Mouse (Mus musculus): ENCODE data around the gene Cldn7. TPM values are rescaled to one million over a fixed set of nuclear protein-coding genes. Genes with fewer than 3 reads are reported as not detected.
"Not testable (repeated sequence)": the region's sequence is repeated elsewhere in the genome, so short reads cannot be mapped to it uniquely, and the experiment has no call there.

The Cldn7 gene
- total and polyA plus RNA-seq, 3 experiments: 0.11 to 0.78 TPM; not detected in 1

GRCm38 (mm10) chr11:69934169-69934568 is 30.4 kb upstream of the Cldn7 start:
- peak; percentile 91 for DNase-seq

GRCm38 (mm10) chr11:69934681-69935080 is 29.9 kb upstream of the Cldn7 start:
- DNase-seq: no peak

- peak; percentile 92 for DNase-seq
These were observed 29.3 kb upstream of the Cldn7 start, which contains the start of gene Ybx2 for GRCm38 (mm10) chr11:69935137-69935879. Ybx2 (plus strand) TSS chr11:69935796.

- no peak for DNase-seq
These were observed 28.4 kb upstream of the Cldn7 start for GRCm38 (mm10) chr11:69936156-69936555.

GRCm38 (mm10) chr11:69936714-69937347 is 27.7 kb upstream of the Cldn7 start:
- no peak for DNase-seq

- peak; percentile 59 for DNase-seq
These were observed 27.2 kb upstream of the Cldn7 start for GRCm38 (mm10) chr11:69937385-69937784.

GRCm38 (mm10) chr11:69937834-69938233 is 26.7 kb upstream of the Cldn7 start:
- no peak for DNase-seq

GRCm38 (mm10) chr11:69938401-69938979 is 26.1 kb upstream of the Cldn7 start:
- DNase-seq: no peak

GRCm38 (mm10) chr11:69939181-69939580 is 25.4 kb upstream of the Cldn7 start:
- DNase-seq: peak; percentile 10

- no peak for DNase-seq
These were observed 24.8 kb upstream of the Cldn7 start for GRCm38 (mm10) chr11:69939731-69940130.

GRCm38 (mm10) chr11:69940962-69941361 is 23.6 kb upstream of the Cldn7 start:
- DNase-seq: no peak

- DNase-seq: peak; percentile 81
These were observed 19.4 kb upstream of the Cldn7 start for GRCm38 (mm10) chr11:69945216-69945615.

- DNase-seq: no peak
These were observed 18.3 kb upstream of the Cldn7 start for GRCm38 (mm10) chr11:69945997-69946891.

GRCm38 (mm10) chr11:69947337-69948065 is 17.1 kb upstream of the Cldn7 start:
- DNase-seq: peak; percentile 64

- peak; percentile 95 for DNase-seq
These were observed 16.4 kb upstream of the Cldn7 start, which contains the start of gene Slc2a4 for GRCm38 (mm10) chr11:69948066-69948762. Slc2a4 (minus strand) TSS chr11:69948188.

- DNase-seq: peak; percentile 87
These were observed 15.8 kb upstream of the Cldn7 start for GRCm38 (mm10) chr11:69948763-69949150.

GRCm38 (mm10) chr11:69950807-69951459 is 13.6 kb upstream of the Cldn7 start:
- DNase-seq: no peak

- DNase-seq: no peak
These were observed 12.3 kb upstream of the Cldn7 start for GRCm38 (mm10) chr11:69952274-69952673.

GRCm38 (mm10) chr11:69953267-69953915 is 11.2 kb upstream of the Cldn7 start:
- DNase-seq: no peak

GRCm38 (mm10) chr11:69955618-69956017 is 9.0 kb upstream of the Cldn7 start:
- not testable (repeated sequence) for DNase-seq

Data from adrenal gland, adult 2 months (tissue).